Mouse (Mus musculus) megakaryocyte, embryonic 14.5 days (primary cell): ENCODE data around the gene Gast.

ENCODE experiments used
- FLI1 ChIP-seq: IDR thresholded peaks from 2 replicates; pipeline ENCODE4 v1.6.1; 2012; ENCODE audit warnings: low read length, inconsistent platforms, mixed read lengths
- GATA1 ChIP-seq: IDR thresholded peaks from 3 replicates; pipeline ENCODE4 v1.6.1; 2012; ENCODE audit warnings: mixed read lengths, low read length, inconsistent platforms, borderline replicate concordance

DNA sequence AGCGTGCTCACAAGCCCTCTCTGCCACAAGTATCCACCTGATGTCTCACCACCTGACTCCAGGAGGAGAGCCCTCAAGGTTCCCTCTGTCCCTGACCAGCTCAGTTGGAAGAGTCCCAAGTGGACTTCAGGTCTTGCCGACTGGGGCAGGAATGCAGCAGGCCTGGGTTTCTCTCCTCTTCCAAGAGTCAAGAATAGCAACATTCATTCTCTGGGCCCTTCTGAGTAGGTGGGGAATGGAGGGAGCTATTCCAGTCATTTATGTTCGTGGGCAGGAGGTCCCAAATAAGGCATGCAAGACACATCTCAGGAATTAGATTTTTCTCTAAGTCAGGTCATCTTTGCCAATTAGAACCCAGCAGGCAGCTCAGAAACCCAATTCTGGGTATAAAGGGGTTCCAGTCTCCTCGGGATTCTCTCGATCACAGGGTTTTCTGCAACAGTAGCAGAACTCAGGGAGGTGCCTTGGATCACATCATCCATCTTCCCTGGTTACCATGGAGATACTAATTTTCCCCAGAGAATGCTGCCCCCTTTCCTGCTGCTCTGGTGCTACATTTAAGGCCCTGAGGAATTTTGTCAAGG is 22.0 kb upstream of the Gast start:
- TF ChIP-seq GATA1 = no peak
- TF ChIP-seq FLI1 = no peak
